Mouse (Mus musculus): ENCODE measurements around the gene Gm21985.
"Not testable (repeated sequence)": the region's sequence is repeated elsewhere in the genome, so short reads cannot be mapped to it uniquely, and the experiment has no call there.

The Gm21985 gene

GRCm38 (mm10) chr2:112265448-112266241 lies 469 bp upstream of the Gm21985 start, which contains the start of gene Slc12a6:
Gene Slc12a6, plus strand, starts transcription at chr2:112265825.
- peak; percentile 91 for DNase-seq (ENCODE audit: low read depth, low spot score)

GRCm38 (mm10) chr2:112266780-112267179 lies 666 bp downstream of the Gm21985 start:
- peak; percentile 23 for DNase-seq (ENCODE audit: low read depth, low spot score)

- no peak for DNase-seq (ENCODE audit: low read depth, low spot score)
Measured at GRCm38 (mm10) chr2:112267547-112268269, 1.6 kb downstream of the Gm21985 start.

- DNase-seq (ENCODE audit: low read depth, low spot score), result no peak
Measured at GRCm38 (mm10) chr2:112270011-112270410, 3.9 kb downstream of the Gm21985 start.

- no peak for DNase-seq (ENCODE audit: low read depth, low spot score)
Measured at GRCm38 (mm10) chr2:112272909-112273308, 6.8 kb downstream of the Gm21985 start.

- no peak for DNase-seq (ENCODE audit: low read depth, low spot score)
Measured at GRCm38 (mm10) chr2:112273474-112273873, 7.4 kb downstream of the Gm21985 start.

- no peak for DNase-seq (ENCODE audit: low read depth, low spot score)
Measured at GRCm38 (mm10) chr2:112276870-112277269, 10.8 kb downstream of the Gm21985 start.

- DNase-seq (ENCODE audit: low read depth, low spot score), result no peak
Measured at GRCm38 (mm10) chr2:112282846-112283245, 16.7 kb downstream of the Gm21985 start.

- peak; percentile 74 for DNase-seq (ENCODE audit: low read depth, low spot score)
Measured at GRCm38 (mm10) chr2:112284363-112285030, 18.4 kb downstream of the Gm21985 start.

GRCm38 (mm10) chr2:112285031-112285390 lies 18.9 kb downstream of the Gm21985 start:
- DNase-seq (ENCODE audit: low read depth, low spot score), result no peak

- not testable (repeated sequence) for DNase-seq (ENCODE audit: low read depth, low spot score)
Measured at GRCm38 (mm10) chr2:112286062-112286461, 19.9 kb downstream of the Gm21985 start.

GRCm38 (mm10) chr2:112287059-112287458 lies 20.9 kb downstream of the Gm21985 start:
- no peak for DNase-seq (ENCODE audit: low read depth, low spot score)

GRCm38 (mm10) chr2:112289507-112289906 lies 23.4 kb downstream of the Gm21985 start:
- DNase-seq (ENCODE audit: low read depth, low spot score), result no peak

GRCm38 (mm10) chr2:112292823-112293222 lies 26.7 kb downstream of the Gm21985 start:
- no peak for DNase-seq (ENCODE audit: low read depth, low spot score)

- no peak for DNase-seq (ENCODE audit: low read depth, low spot score)
Measured at GRCm38 (mm10) chr2:112296211-112296610, 30.1 kb downstream of the Gm21985 start.

- DNase-seq (ENCODE audit: low read depth, low spot score), result no peak
Measured at GRCm38 (mm10) chr2:112298221-112298620, 32.1 kb downstream of the Gm21985 start.

- DNase-seq (ENCODE audit: low read depth, low spot score), result no peak
Measured at GRCm38 (mm10) chr2:112308671-112309070, 42.6 kb downstream of the Gm21985 start.

GRCm38 (mm10) chr2:112309161-112309600 lies 43.1 kb downstream of the Gm21985 start:
- DNase-seq (ENCODE audit: low read depth, low spot score), result no peak

GRCm38 (mm10) chr2:112315638-112316037 lies 49.5 kb downstream of the Gm21985 start:
- no peak for DNase-seq (ENCODE audit: low read depth, low spot score)

GRCm38 (mm10) chr2:112318227-112318626 lies 52.1 kb downstream of the Gm21985 start:
- no peak for DNase-seq (ENCODE audit: low read depth, low spot score)

GRCm38 (mm10) chr2:112318905-112319304 lies 52.8 kb downstream of the Gm21985 start:
- no peak for DNase-seq (ENCODE audit: low read depth, low spot score)

Data from mesoderm, embryonic 11.5 days (tissue).